Mouse (Mus musculus): Measurements from ENCODE around the gene Simc1.

GRCm38 (mm10) chr13:54565594-54566345 is 62.2 kb downstream of the Simc1 start:
- TF ChIP-seq POLR2A (IDR thresholded peaks at IDR 0.05; ENCODE audit: low read depth, low read length) (no peak), CTCF (IDR thresholded peaks at IDR 0.05; ENCODE audit: extremely low read depth, insufficient read length, insufficient replicate concordance, low read depth, low read length) (peak; percentile 60; the same call in 1 of the 2 replicates)

Measured in small intestine, adult 2 months (tissue).